Mouse (Mus musculus): ENCODE measurements around the gene Gpr83. TPM values are rescaled to one million over a fixed set of nuclear protein-coding genes. Genes with fewer than 3 reads are reported as not detected.

Gpr83 gene
- polyA plus RNA-seq, 1 experiment from 2014 or later: 1.3 TPM

GRCm38 (mm10) chr9:14894628-14895027 lies 34.6 kb downstream of the Gpr83 start:
- no peaks in the 10 kb centered on the region for H3K27me3 ChIP-seq
- H3K36me3 ChIP-seq: no peaks in the 10 kb centered on the region
- H3K9me3 ChIP-seq: no peaks in the 10 kb centered on the region
- H3K9ac ChIP-seq (replicated peaks): no peak overlapping the region
- H3K4me1 ChIP-seq: peaks cover 9% of the 10 kb centered on the region; the same call in 1 of the 2 replicates
- 88% methylated on average over 3 of the region's 3 CpGs for WGBS
- H3K4me2 ChIP-seq (replicated peaks): no peak overlapping the region
- no peak overlapping the region for H3K27ac ChIP-seq (replicated peaks)
- H3K4me3 ChIP-seq: no peak overlapping the region
- no peak for ATAC-seq (replicated peaks)

- H3K27me3 ChIP-seq: no peaks in the 10 kb centered on the region
- no peak overlapping the region for H3K4me2 ChIP-seq (replicated peaks)
- no peaks in the 10 kb centered on the region for H3K36me3 ChIP-seq
- H3K4me1 ChIP-seq: peaks cover 9% of the 10 kb centered on the region; the same call in 1 of the 2 replicates
- ATAC-seq (replicated peaks): no peak
- H3K9me3 ChIP-seq: no peaks in the 10 kb centered on the region
- H3K9ac ChIP-seq (replicated peaks): no peak overlapping the region
- WGBS: 49% methylated on average over 7 of the region's 7 CpGs
- no peak overlapping the region for H3K4me3 ChIP-seq
- 0 out of 2 replicates have a peak overlapping the region, but pooled peaks have one; percentile 13 for H3K27ac ChIP-seq (replicated peaks)
Measured at GRCm38 (mm10) chr9:14895237-14895835, 35.3 kb downstream of the Gpr83 start.

- ATAC-seq (replicated peaks): no peak
- H3K9me3 ChIP-seq: no peaks in the 10 kb centered on the region
- H3K9ac ChIP-seq (replicated peaks): no peak overlapping the region
- H3K36me3 ChIP-seq: no peaks in the 10 kb centered on the region
- no peak overlapping the region for H3K4me2 ChIP-seq (replicated peaks)
- 62% methylated on average over 3 of the region's 3 CpGs for WGBS
- H3K27me3 ChIP-seq: no peaks in the 10 kb centered on the region
- H3K27ac ChIP-seq (replicated peaks): no peak overlapping the region
- H3K4me1 ChIP-seq: peaks cover 6% of the 10 kb centered on the region; the same call in 1 of the 2 replicates
- H3K4me3 ChIP-seq: no peak overlapping the region
Measured at GRCm38 (mm10) chr9:14897102-14897501, 37.1 kb downstream of the Gpr83 start.

GRCm38 (mm10) chr9:14901757-14902156 lies 41.7 kb downstream of the Gpr83 start:
- no peaks in the 10 kb centered on the region for H3K27me3 ChIP-seq
- 86% methylated on average over 7 of the region's 7 CpGs for WGBS
- peaks cover 8% of the 10 kb centered on the region for H3K4me1 ChIP-seq
- no peaks in the 10 kb centered on the region for H3K36me3 ChIP-seq
- H3K27ac ChIP-seq (replicated peaks): no peak overlapping the region
- no peak overlapping the region for H3K4me3 ChIP-seq
- no peaks in the 10 kb centered on the region for H3K9me3 ChIP-seq
- no peak overlapping the region for H3K9ac ChIP-seq (replicated peaks)
- no peak overlapping the region for H3K4me2 ChIP-seq (replicated peaks)
- ATAC-seq (replicated peaks): no peak

GRCm38 (mm10) chr9:14902416-14902815 lies 42.4 kb downstream of the Gpr83 start:
- Histone ChIP-seq H3K36me3 (no peaks in the 10 kb centered on the region), H3K27ac (replicated peaks) (no peak overlapping the region), H3K4me1 (peaks cover 2% of the 10 kb centered on the region; the same call in 1 of the 2 replicates), H3K9me3 (no peaks in the 10 kb centered on the region), H3K9ac (replicated peaks) (no peak overlapping the region), H3K4me2 (replicated peaks) (no peak overlapping the region), H3K27me3 (no peaks in the 10 kb centered on the region), H3K4me3 (no peak overlapping the region)
- 83% methylated on average over 2 of the region's 2 CpGs for WGBS
- ATAC-seq (replicated peaks): no peak

- no peaks in the 10 kb centered on the region for H3K36me3 ChIP-seq
- H3K4me1 ChIP-seq: peaks cover 2% of the 10 kb centered on the region; the same call in 1 of the 2 replicates
- no peak for ATAC-seq (replicated peaks)
- no peak overlapping the region for H3K9ac ChIP-seq (replicated peaks)
- no peaks in the 10 kb centered on the region for H3K27me3 ChIP-seq
- H3K4me2 ChIP-seq (replicated peaks): no peak overlapping the region
- 83% methylated on average over 3 of the region's 3 CpGs for WGBS
- H3K4me3 ChIP-seq: no peak overlapping the region
- H3K9me3 ChIP-seq: no peaks in the 10 kb centered on the region
- no peak overlapping the region for H3K27ac ChIP-seq (replicated peaks)
Measured at GRCm38 (mm10) chr9:14903006-14903405, 43.0 kb downstream of the Gpr83 start.

- no peaks in the 10 kb centered on the region for H3K9me3 ChIP-seq
- no peaks in the 10 kb centered on the region for H3K27me3 ChIP-seq
- no peak within 1 kb of the TSS for H3K27ac ChIP-seq (replicated peaks)
- peaks cover 2% of the 10 kb centered on the region; the same call in 1 of the 2 replicates for H3K4me1 ChIP-seq
- no peak within 1 kb of the TSS for H3K4me3 ChIP-seq
- no peaks in the 10 kb centered on the region for H3K36me3 ChIP-seq
- no peak within 1 kb of the TSS for H3K9ac ChIP-seq (replicated peaks)
- no peak within 1 kb of the TSS for H3K4me2 ChIP-seq (replicated peaks)
- ATAC-seq (replicated peaks): no peak
- WGBS: 33% methylated on average over 11 of the region's 11 CpGs
Measured at GRCm38 (mm10) chr9:14903581-14904378, 43.8 kb downstream of the Gpr83 start, which contains the start of gene Izumo1r. TSS of gene Izumo1r (minus strand) at chr9:14903949.

- Histone ChIP-seq H3K27me3 (no peaks in the 10 kb centered on the region), H3K27ac (replicated peaks) (no peak overlapping the region), H3K4me1 (peaks cover 2% of the 10 kb centered on the region; the same call in 1 of the 2 replicates), H3K36me3 (no peaks in the 10 kb centered on the region), H3K4me3 (no peak overlapping the region), H3K4me2 (replicated peaks) (no peak overlapping the region), H3K9me3 (no peaks in the 10 kb centered on the region), H3K9ac (replicated peaks) (no peak overlapping the region)
- ATAC-seq (replicated peaks): 0 out of 2 replicates have a peak, but pooled peaks have one; percentile 44
- 53% methylated on average over 9 of the region's 9 CpGs for WGBS
Measured at GRCm38 (mm10) chr9:14904741-14905475, 44.9 kb downstream of the Gpr83 start.

- H3K4me2 ChIP-seq (replicated peaks): no peak overlapping the region
- H3K4me1 ChIP-seq: peaks cover 2% of the 10 kb centered on the region; the same call in 1 of the 2 replicates
- no peak for ATAC-seq (replicated peaks)
- H3K27me3 ChIP-seq: no peaks in the 10 kb centered on the region
- no peaks in the 10 kb centered on the region for H3K9me3 ChIP-seq
- H3K9ac ChIP-seq (replicated peaks): no peak overlapping the region
- no peak overlapping the region for H3K4me3 ChIP-seq
- no peaks in the 10 kb centered on the region for H3K36me3 ChIP-seq
- H3K27ac ChIP-seq (replicated peaks): no peak overlapping the region
- 71% methylated on average over 3 of the region's 3 CpGs for WGBS
Measured at GRCm38 (mm10) chr9:14905956-14906355, 45.9 kb downstream of the Gpr83 start.

- H3K36me3 ChIP-seq: no peaks in the 10 kb centered on the region
- H3K27me3 ChIP-seq: no peaks in the 10 kb centered on the region
- no peak overlapping the region for H3K9ac ChIP-seq (replicated peaks)
- no peak overlapping the region for H3K27ac ChIP-seq (replicated peaks)
- no peak overlapping the region for H3K4me3 ChIP-seq
- no peak for ATAC-seq (replicated peaks)
- peaks cover 2% of the 10 kb centered on the region; the same call in 1 of the 2 replicates for H3K4me1 ChIP-seq
- no peaks in the 10 kb centered on the region for H3K9me3 ChIP-seq
- no peak overlapping the region for H3K4me2 ChIP-seq (replicated peaks)
- WGBS: 69% methylated on average over 7 of the region's 7 CpGs
Measured at GRCm38 (mm10) chr9:14907816-14908415, 47.9 kb downstream of the Gpr83 start.

- ATAC-seq (replicated peaks): no peak
- no peak overlapping the region for H3K4me2 ChIP-seq (replicated peaks)
- H3K27me3 ChIP-seq: no peaks in the 10 kb centered on the region
- H3K4me1 ChIP-seq: peaks cover 2% of the 10 kb centered on the region; the same call in 1 of the 2 replicates
- 28% methylated on average over 5 of the region's 5 CpGs for WGBS
- no peaks in the 10 kb centered on the region for H3K9me3 ChIP-seq
- H3K27ac ChIP-seq (replicated peaks): no peak overlapping the region
- H3K36me3 ChIP-seq: no peaks in the 10 kb centered on the region
- H3K4me3 ChIP-seq: no peak overlapping the region
- H3K9ac ChIP-seq (replicated peaks): no peak overlapping the region
Measured at GRCm38 (mm10) chr9:14909981-14910380, 50.0 kb downstream of the Gpr83 start.
